Mouse (Mus musculus): Measurements from ENCODE around the gene Arpc5l.

DNA sequence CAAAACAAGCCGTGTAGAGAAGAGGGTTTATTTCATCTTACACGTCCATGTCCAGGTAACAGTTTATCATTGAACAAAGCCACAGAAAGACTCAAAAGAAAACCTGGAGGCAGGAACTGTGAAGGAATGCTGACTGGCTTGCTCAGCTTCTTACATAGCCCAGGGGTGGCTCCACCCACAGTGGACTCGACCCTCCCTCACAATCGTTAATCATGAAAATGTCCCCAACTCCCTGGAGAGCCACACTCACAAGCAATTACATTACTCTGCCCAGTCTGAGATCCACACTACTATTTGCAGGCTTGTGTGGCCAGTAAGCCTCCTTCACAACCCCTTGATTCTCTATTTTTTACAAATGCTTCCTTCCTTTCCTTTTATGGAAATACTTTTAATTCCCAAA, 41.0 kb upstream of the Arpc5l start:
- TF ChIP-seq CTCF (IDR thresholded peaks at IDR 0.05; ENCODE audit: extremely low read depth, insufficient read depth, low read length) (no peak), POLR2A (IDR thresholded peaks at IDR 0.05; ENCODE audit: extremely low read depth, insufficient read depth, low read length) (no peak)
